13 mouse cellular contexts compared by ENCODE assay signal in genomic region chr16:4413988-4414880, GRCm38 (mm10). TPM values are rescaled to one million over a fixed set of nuclear protein-coding genes. Genes with fewer than 3 reads are reported as not detected.
A peak's percentile ranks its signal among the peaks of the same experiment; 100 is the strongest.
DNase-seq lines count a peak whose midpoint lies in the region; ATAC-seq and TF ChIP-seq lines count a peak whose summit lies in the region.
"Had no signal": no experiment of that assay in that cellular context is flagged by ENCODE, and none has a peak within 500 bp of the region (broad histone marks: within the 10 kb centered on the region; RNA-seq: fewer than 3 reads in every experiment).

No protein-coding gene starts in this region.

- no peak for TF ChIP-seq CTCF in bone marrow, adult 2 months (IDR thresholded peaks at IDR 0.05; ENCODE audit: control insufficient read depth, insufficient read depth, low read length)
- no peak for TF ChIP-seq CTCF in liver, embryonic 14.5 days (IDR thresholded peaks at IDR 0.05; ENCODE audit: low read depth)
- no peak for TF ChIP-seq CTCF in olfactory bulb, adult 2 months (IDR thresholded peaks at IDR 0.05; ENCODE audit: insufficient read depth, low read depth, low read length)

- no peak for TF ChIP-seq POLR2A in bone marrow, adult 2 months (IDR thresholded peaks at IDR 0.05; ENCODE audit: borderline replicate concordance, control insufficient read depth, low read depth, low read length)
- no peak for TF ChIP-seq POLR2A in olfactory bulb, adult 2 months (IDR thresholded peaks at IDR 0.05; ENCODE audit: insufficient read depth, low read depth, low read length)

- H3K36me3 ChIP-seq in hindbrain, embryonic 13.5 days: no peaks in the 10 kb centered on the region
- no peaks in the 10 kb centered on the region for H3K36me3 ChIP-seq in hindbrain, embryonic 11.5 days (ENCODE audit: control insufficient read depth, insufficient read depth, low read length)
- H3K36me3 ChIP-seq in liver, embryonic 14.5 days (replicated peaks; ENCODE audit: control insufficient read depth, insufficient read depth, low read depth): no peaks in the 10 kb centered on the region
- no peaks in the 10 kb centered on the region for H3K36me3 ChIP-seq in heart, embryonic 11.5 days (ENCODE audit: control insufficient read depth, insufficient read depth, low read length)
- H3K36me3 ChIP-seq: heart, embryonic 12.5 days; midbrain, embryonic 12.5 days; stomach, embryonic 15.5 days had no signal

- TF ChIP-seq EP300 in liver, embryonic 14.5 days (IDR thresholded peaks at IDR 0.05; ENCODE audit: low read depth): peak; percentile 55

- DNase-seq in hindbrain, embryonic 11.5 days (ENCODE audit: low spot score): no peak
- peak in 1 of 3 experiments; percentile 34 for DNase-seq in liver, embryonic 14.5 days (ENCODE audit: low read depth in 3 of 3, low spot score in 3 of 3)
- DNase-seq in cerebellum, adult 8-10 months: no peak
- DNase-seq in lung, postnatal 4 days: no peak
- DNase-seq: kidney, adult 2 months; left cerebral cortex, postnatal 4 days had no signal

- no peak overlapping the region for H3K27ac ChIP-seq in hindbrain, embryonic 13.5 days
- H3K27ac ChIP-seq in hindbrain, embryonic 11.5 days (ENCODE audit: low read depth, low read length): no peak overlapping the region
- peak overlapping the region; percentile 44; the same call in 1 of the 2 replicates for H3K27ac ChIP-seq in bone marrow, adult 2 months (ENCODE audit: control insufficient read depth, insufficient read depth, low read depth, low read length, poor library complexity)
- no peak overlapping the region; the same call in 1 of the 2 replicates for H3K27ac ChIP-seq in liver, embryonic 14.5 days
- no peak overlapping the region for H3K27ac ChIP-seq in olfactory bulb, adult 2 months (ENCODE audit: insufficient read depth, low read depth, low read length)
- no peak overlapping the region for H3K27ac ChIP-seq in heart, embryonic 11.5 days (ENCODE audit: low read depth, low read length)
- H3K27ac ChIP-seq: midbrain, embryonic 12.5 days; stomach, embryonic 15.5 days had no signal

- H3K4me2 ChIP-seq in hindbrain, embryonic 13.5 days: peak overlapping the region; percentile 49
- H3K4me2 ChIP-seq in hindbrain, embryonic 11.5 days (replicated peaks; ENCODE audit: low read depth, low read length): no peak overlapping the region
- H3K4me2 ChIP-seq in liver, embryonic 14.5 days (ENCODE audit: low read depth): peak overlapping the region; percentile 56
- no peak overlapping the region for H3K4me2 ChIP-seq in heart, embryonic 11.5 days
- H3K4me2 ChIP-seq: heart, embryonic 12.5 days; stomach, embryonic 15.5 days had no signal

- peak overlapping the region; percentile 24; the same call in 1 of the 2 replicates for H3K4me3 ChIP-seq in hindbrain, embryonic 13.5 days
- H3K4me3 ChIP-seq in hindbrain, embryonic 11.5 days (ENCODE audit: low read depth, low read length): no peak overlapping the region
- H3K4me3 ChIP-seq in bone marrow, adult 2 months (replicated peaks; ENCODE audit: control insufficient read depth, low read depth, low read length): no peak overlapping the region
- peak overlapping the region in 1 of 2 experiments; percentile 7; a peak in 1 of 4 replicates for H3K4me3 ChIP-seq in liver, embryonic 14.5 days (ENCODE audit: insufficient read depth in 1 of 2, low read depth in 2 of 2, low read length in 2 of 2)
- H3K4me3 ChIP-seq in olfactory bulb, adult 2 months (ENCODE audit: insufficient read depth, low read depth, low read length): peak overlapping the region; percentile 44
- H3K4me3 ChIP-seq in heart, embryonic 11.5 days (ENCODE audit: low read depth, low read length): no peak overlapping the region
- H3K4me3 ChIP-seq: heart, embryonic 12.5 days; midbrain, embryonic 12.5 days; stomach, embryonic 15.5 days had no signal

- 0 out of 2 replicates have a peak overlapping the region, but pooled peaks have one; percentile 2 for H3K9ac ChIP-seq in hindbrain, embryonic 13.5 days
- no peak overlapping the region for H3K9ac ChIP-seq in hindbrain, embryonic 11.5 days (ENCODE audit: low read depth, low read length)
- peak overlapping the region; percentile 38 for H3K9ac ChIP-seq in liver, embryonic 14.5 days (replicated peaks)
- H3K9ac ChIP-seq in heart, embryonic 11.5 days (ENCODE audit: low read depth, low read length): no peak overlapping the region
- H3K9ac ChIP-seq: heart, embryonic 12.5 days; midbrain, embryonic 12.5 days; stomach, embryonic 15.5 days had no signal

- H3K4me1 ChIP-seq in hindbrain, embryonic 13.5 days (replicated peaks): peaks cover 60% of the 10 kb centered on the region
- no peaks in the 10 kb centered on the region for H3K4me1 ChIP-seq in hindbrain, embryonic 11.5 days (replicated peaks; ENCODE audit: control insufficient read depth, insufficient read depth, low read length)
- peaks cover 8% of the 10 kb centered on the region for H3K4me1 ChIP-seq in bone marrow, adult 2 months (ENCODE audit: control insufficient read depth, insufficient read depth, low read length)
- H3K4me1 ChIP-seq in liver, embryonic 14.5 days (replicated peaks; ENCODE audit: control insufficient read depth in 2 of 2, insufficient read depth in 2 of 2, low read length in 1 of 2): peaks cover 20 to 36% of the 10 kb centered on the region in 2 experiments
- peaks cover 41% of the 10 kb centered on the region for H3K4me1 ChIP-seq in olfactory bulb, adult 2 months (ENCODE audit: control insufficient read depth, insufficient read depth, low read length)
- H3K4me1 ChIP-seq in heart, embryonic 11.5 days (ENCODE audit: control insufficient read depth, insufficient read depth, low read length): no peaks in the 10 kb centered on the region; the same call in 1 of the 2 replicates

- 72% methylated on average over 9 of the region's 9 CpGs for WGBS in hindbrain, embryonic 13.5 days
- WGBS in hindbrain, embryonic 11.5 days: 72% methylated on average over 9 of the region's 9 CpGs
- 10% methylated on average over 9 of the region's 9 CpGs for WGBS in bone marrow, adult 2 months
- 11% methylated on average over 9 of the region's 9 CpGs for WGBS in liver, embryonic 14.5 days (ENCODE audit: insufficient replicate concordance)
- WGBS in olfactory bulb, adult 2 months: 34% methylated on average over 9 of the region's 9 CpGs
- WGBS in heart, embryonic 11.5 days (ENCODE audit: insufficient replicate concordance): 67% methylated on average over 9 of the region's 9 CpGs

- peaks cover 14% of the 10 kb centered on the region for H3K27me3 ChIP-seq in hindbrain, embryonic 13.5 days
- peaks cover 6% of the 10 kb centered on the region; the same call in 1 of the 2 replicates for H3K27me3 ChIP-seq in hindbrain, embryonic 11.5 days (ENCODE audit: control insufficient read depth, insufficient read depth, low read length)
- no peaks in the 10 kb centered on the region for H3K27me3 ChIP-seq in liver, embryonic 14.5 days (ENCODE audit: control insufficient read depth, insufficient read depth, low read length)
- peaks cover 42% of the 10 kb centered on the region for H3K27me3 ChIP-seq in heart, embryonic 11.5 days (ENCODE audit: control insufficient read depth, insufficient read depth, low read length)
- H3K27me3 ChIP-seq: stomach, embryonic 15.5 days had no signal

- H3K9me3 ChIP-seq in hindbrain, embryonic 13.5 days: no peaks in the 10 kb centered on the region
- H3K9me3 ChIP-seq in hindbrain, embryonic 11.5 days (ENCODE audit: control insufficient read depth, low read length): no peaks in the 10 kb centered on the region
- H3K9me3 ChIP-seq in liver, embryonic 14.5 days (ENCODE audit: control insufficient read depth, low read length): no peaks in the 10 kb centered on the region
- H3K9me3 ChIP-seq in heart, embryonic 11.5 days (replicated peaks; ENCODE audit: control insufficient read depth, low read length): no peaks in the 10 kb centered on the region
- H3K9me3 ChIP-seq: heart, embryonic 12.5 days; midbrain, embryonic 12.5 days; stomach, embryonic 15.5 days had no signal

- no peak for ATAC-seq in hindbrain, embryonic 13.5 days (ENCODE audit: low FRiP score)
- ATAC-seq in hindbrain, embryonic 11.5 days (ENCODE audit: low FRiP score): no peak
- ATAC-seq in liver, embryonic 14.5 days (ENCODE audit: insufficient read depth): peak; percentile 79
- ATAC-seq in heart, embryonic 11.5 days (replicated peaks; ENCODE audit: insufficient number of reproducible peaks, low FRiP score, low TSS enrichment): no peak

RNA-seq across cellular contexts. Expression of gene Adcy9, which starts 6.1 kb away (rescaled TPM):
- polyA plus RNA-seq in hindbrain, embryonic 13.5 days (2015; fragmentation: Nextera tagmentation; extraction: Ambion mirVana): 2.6 and 2.8 TPM in 2 replicates
- 1.3 and 1.7 TPM in 2 replicates for polyA plus RNA-seq in hindbrain, embryonic 11.5 days (2014; fragmentation: Nextera tagmentation; extraction: Ambion mirVana)
- polyA plus RNA-seq in bone marrow, adult 2 months (2011; ENCODE audit: insufficient read depth, insufficient read length, low replicate concordance, missing spikeins): 3.7 and 5.2 TPM in 2 replicates
- polyA plus RNA-seq in liver, embryonic 14.5 days (2012; rRNA removed): 0.78 and 0.81 TPM in 2 replicates
- polyA plus RNA-seq in liver, embryonic 14.5 days (2014; fragmentation: Nextera tagmentation; extraction: Ambion mirVana): 0.62 and 0.65 TPM in 2 replicates
- polyA plus RNA-seq in olfactory bulb, adult 2 months (2012; ENCODE audit: insufficient read depth, insufficient read length, low replicate concordance, missing spikeins): not detected in 2 replicates
- 0.99 and 1.2 TPM in 2 replicates for polyA plus RNA-seq in heart, embryonic 11.5 days (2014; fragmentation: Nextera tagmentation; extraction: Ambion mirVana)

Comparison
In these comparisons a context has a peak if more than half of its experiments do, and no peak if none do; other contexts are left out.
1. H3K4me2 ChIP-seq: peak in hindbrain, embryonic 13.5 days (single experiment) and liver, embryonic 14.5 days (single experiment); none in hindbrain, embryonic 11.5 days (single experiment) and heart, embryonic 11.5 days (single experiment).
2. H3K4me3 ChIP-seq: peak in hindbrain, embryonic 13.5 days (single experiment) and olfactory bulb, adult 2 months (single experiment); none in hindbrain, embryonic 11.5 days (single experiment), bone marrow, adult 2 months (single experiment) and heart, embryonic 11.5 days (single experiment).
3. H3K9ac ChIP-seq: peak in hindbrain, embryonic 13.5 days (single experiment) and liver, embryonic 14.5 days (single experiment); none in hindbrain, embryonic 11.5 days (single experiment) and heart, embryonic 11.5 days (single experiment).